Mouse (Mus musculus) small intestine, adult 2 months (tissue): ENCODE data around the gene Nfib.

ENCODE experiments used
- CTCF ChIP-seq: fragments of 200-500 bp; IDR thresholded peaks from 2 replicates; pipeline ENCODE4 v1.5.1; 2012; ENCODE audit warnings: low read depth, mild to moderate bottlenecking, control low read depth, inconsistent platforms, low read length, moderate library complexity, mixed read lengths; ENCODE audit not compliant: insufficient replicate concordance, insufficient read length; ENCODE audit errors: extremely low read depth
- POLR2A ChIP-seq: fragments of 200-500 bp; IDR thresholded peaks from 2 replicates; pipeline ENCODE4 v1.6.1; 2012; ENCODE audit warnings: low read depth, mild to moderate bottlenecking, control low read depth, inconsistent platforms, low read length, moderate library complexity

GRCm38 (mm10) chr4:82505121-82506031 is 200.2 kb downstream of the Nfib start:
- TF ChIP-seq CTCF = no peak
- TF ChIP-seq POLR2A = peak; percentile 38; the same call in 1 of the 2 replicates
